8 mouse cellular contexts compared by ENCODE assay signal in the genomic region with DNA sequence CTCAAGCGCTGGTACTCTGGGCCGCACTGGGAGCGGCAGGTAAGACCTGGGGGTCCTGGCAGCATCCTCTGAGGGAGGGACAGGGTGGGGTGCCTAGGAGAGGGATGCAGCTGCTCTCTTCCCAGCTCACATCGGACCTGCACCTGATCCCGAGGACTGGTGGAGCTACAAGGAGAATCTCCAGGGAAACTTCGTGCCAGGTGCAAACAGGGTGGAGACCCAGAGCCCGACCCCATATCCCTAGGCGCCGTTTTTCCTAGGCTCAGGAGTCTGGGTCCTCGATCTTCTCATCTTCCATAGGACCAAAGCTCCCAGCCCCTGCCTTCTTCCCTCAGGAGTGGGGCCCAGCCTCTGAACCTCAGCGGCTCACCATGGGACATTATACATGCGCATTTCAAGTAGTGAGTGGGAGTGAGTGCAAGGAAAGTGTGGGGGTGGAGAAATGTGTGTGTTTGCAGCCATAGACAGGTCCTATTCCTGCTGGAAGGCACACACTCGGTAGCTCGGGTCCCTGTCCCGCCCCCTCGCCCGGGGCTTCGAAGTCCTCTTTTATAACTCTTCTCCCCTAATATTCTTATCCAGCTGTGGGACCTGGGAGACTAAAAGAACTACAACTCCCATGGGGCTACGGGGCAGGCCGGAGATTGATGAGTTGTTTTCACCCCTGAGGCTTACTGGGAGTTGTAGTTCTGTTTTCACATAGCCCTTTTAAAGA. TPM values are rescaled to one million over a fixed set of nuclear protein-coding genes. Genes with fewer than 3 reads are reported as not detected.
DNase-seq lines count a peak whose midpoint lies in the region; ATAC-seq and TF ChIP-seq lines count a peak whose summit lies in the region.

No protein-coding gene starts in this region.

- DNase-seq in B cell, adult 2 months: peak; percentile 78 to 79
- peak; percentile 83 for DNase-seq in heart, postnatal 0 days (ENCODE audit: low spot score)
- peak; percentile 89 to 92 for DNase-seq in kidney, postnatal 36 days
- DNase-seq in thymus, postnatal 25 days: peak; percentile 74

- ATAC-seq in forebrain, embryonic 13.5 days: peak; percentile 32
- no peak for ATAC-seq in heart, postnatal 0 days (ENCODE audit: insufficient read depth, low read depth)
- no peak for ATAC-seq in liver, embryonic 16.5 days (ENCODE audit: low read depth)
- ATAC-seq in neural tube, embryonic 13.5 days (ENCODE audit: low read depth): peak; percentile 7; the same call in 1 of the 2 replicates

- peak overlapping the region; percentile 83 for H3K4me2 ChIP-seq in forebrain, embryonic 13.5 days
- peak overlapping the region; percentile 63 for H3K4me2 ChIP-seq in heart, postnatal 0 days (ENCODE audit: low read depth, low read length)
- H3K4me2 ChIP-seq in liver, embryonic 16.5 days (ENCODE audit: low read depth, low read length): 0 out of 2 replicates have a peak overlapping the region, but pooled peaks have one; percentile 1
- peak overlapping the region; percentile 88 for H3K4me2 ChIP-seq in neural tube, embryonic 13.5 days

- H3K9me3 ChIP-seq in forebrain, embryonic 13.5 days (replicated peaks): no peaks in the 10 kb centered on the region
- H3K9me3 ChIP-seq in heart, postnatal 0 days (replicated peaks; ENCODE audit: control insufficient read depth, low read length): no peaks in the 10 kb centered on the region
- H3K9me3 ChIP-seq in liver, embryonic 16.5 days (replicated peaks; ENCODE audit: control insufficient read depth, low read length): no peaks in the 10 kb centered on the region
- H3K9me3 ChIP-seq in neural tube, embryonic 13.5 days: no peaks in the 10 kb centered on the region

- no peak for TF ChIP-seq POLR2A in bone marrow macrophage, adult 2 months (IDR thresholded peaks at IDR 0.05; ENCODE audit: borderline replicate concordance, low read depth, low read length)

- no peaks in the 10 kb centered on the region for H3K36me3 ChIP-seq in forebrain, embryonic 13.5 days (ENCODE audit: poor library complexity, severe bottlenecking)
- no peaks in the 10 kb centered on the region for H3K36me3 ChIP-seq in heart, postnatal 0 days (replicated peaks; ENCODE audit: control insufficient read depth, insufficient read depth, low read length)
- no peaks in the 10 kb centered on the region for H3K36me3 ChIP-seq in liver, embryonic 16.5 days (ENCODE audit: control insufficient read depth, insufficient read depth)
- no peaks in the 10 kb centered on the region for H3K36me3 ChIP-seq in neural tube, embryonic 13.5 days

- H3K27me3 ChIP-seq in forebrain, embryonic 13.5 days: peaks cover 27% of the 10 kb centered on the region
- H3K27me3 ChIP-seq in heart, postnatal 0 days (ENCODE audit: control insufficient read depth, insufficient read depth, low read length): peaks cover 24% of the 10 kb centered on the region
- H3K27me3 ChIP-seq in liver, embryonic 16.5 days (ENCODE audit: control insufficient read depth, insufficient read depth, low read depth, low read length): peaks cover 37% of the 10 kb centered on the region
- peaks cover 27% of the 10 kb centered on the region for H3K27me3 ChIP-seq in neural tube, embryonic 13.5 days

- peak overlapping the region; percentile 71 for H3K9ac ChIP-seq in forebrain, embryonic 13.5 days
- peak overlapping the region; percentile 43; the same call in 1 of the 2 replicates for H3K9ac ChIP-seq in heart, postnatal 0 days (replicated peaks; ENCODE audit: low read depth, low read length)
- H3K9ac ChIP-seq in liver, embryonic 16.5 days (ENCODE audit: low read depth, low read length): no peak overlapping the region
- H3K9ac ChIP-seq in neural tube, embryonic 13.5 days: peak overlapping the region; percentile 81

- WGBS in forebrain, embryonic 13.5 days: under 1% methylated on average over 19 of the region's 20 CpGs
- under 1% methylated on average over 20 of the region's 20 CpGs for WGBS in heart, postnatal 0 days
- WGBS in liver, embryonic 16.5 days (ENCODE audit: insufficient replicate concordance): 4% methylated on average over 20 of the region's 20 CpGs
- WGBS in neural tube, embryonic 13.5 days: 1% methylated on average over 20 of the region's 20 CpGs

- H3K4me1 ChIP-seq in bone marrow macrophage, adult 2 months (ENCODE audit: control insufficient read depth, insufficient read depth, low read length): peaks cover 4% of the 10 kb centered on the region
- peaks cover 44% of the 10 kb centered on the region for H3K4me1 ChIP-seq in forebrain, embryonic 13.5 days
- H3K4me1 ChIP-seq in heart, postnatal 0 days (ENCODE audit: control insufficient read depth, insufficient read depth): peaks cover 19% of the 10 kb centered on the region
- H3K4me1 ChIP-seq in liver, embryonic 16.5 days (ENCODE audit: control insufficient read depth, low read depth, low read length): peaks cover 18% of the 10 kb centered on the region
- H3K4me1 ChIP-seq in neural tube, embryonic 13.5 days (replicated peaks): peaks cover 61% of the 10 kb centered on the region

- H3K27ac ChIP-seq in bone marrow macrophage, adult 2 months (ENCODE audit: insufficient read depth, low read depth, low read length): no peak overlapping the region
- peak overlapping the region; percentile 51 for H3K27ac ChIP-seq in forebrain, embryonic 13.5 days
- no peak overlapping the region for H3K27ac ChIP-seq in heart, postnatal 0 days (ENCODE audit: low read depth)
- no peak overlapping the region for H3K27ac ChIP-seq in liver, embryonic 16.5 days (ENCODE audit: low read length)
- peak overlapping the region; percentile 80 for H3K27ac ChIP-seq in neural tube, embryonic 13.5 days (replicated peaks)

- no peak for TF ChIP-seq EP300 in heart, postnatal 0 days (IDR thresholded peaks at IDR 0.05; ENCODE audit: low read depth)

- peak overlapping the region; percentile 35 for H3K4me3 ChIP-seq in bone marrow macrophage, adult 2 months (ENCODE audit: insufficient read depth, low read length)
- peak overlapping the region; percentile 47 for H3K4me3 ChIP-seq in forebrain, embryonic 13.5 days
- H3K4me3 ChIP-seq in heart, postnatal 0 days (ENCODE audit: low read depth, low read length): peak overlapping the region; percentile 44
- H3K4me3 ChIP-seq in liver, embryonic 16.5 days (ENCODE audit: low read depth, low read length): no peak overlapping the region
- peak overlapping the region; percentile 52 for H3K4me3 ChIP-seq in neural tube, embryonic 13.5 days

- TF ChIP-seq CTCF in bone marrow macrophage, adult 2 months (IDR thresholded peaks at IDR 0.05; ENCODE audit: low read depth, low read length): no peak
- no peak for TF ChIP-seq CTCF in heart, postnatal 0 days (IDR thresholded peaks at IDR 0.05; ENCODE audit: low read depth)

RNA-seq across cellular contexts. Expression of gene Car11, which starts 0.8 kb away (rescaled TPM):
- 1.3 and 1.9 TPM in 2 replicates for polyA plus RNA-seq in bone marrow macrophage, adult 2 months (2012; ENCODE audit: insufficient read depth, insufficient read length, missing spikeins)
- 14.9 and 19.8 TPM in 2 replicates for polyA plus RNA-seq in forebrain, embryonic 13.5 days (2015; fragmentation: Nextera tagmentation; extraction: Ambion mirVana)
- 1.6 and 3.0 TPM in 2 replicates for total RNA-seq in heart, postnatal 0 days (2014; rRNA removed; ENCODE audit: low replicate concordance)
- polyA plus RNA-seq in heart, postnatal 0 days (2015; fragmentation: Nextera tagmentation; extraction: Ambion mirVana): 2.5 and 2.8 TPM in 2 replicates
- polyA plus RNA-seq in liver, embryonic 16.5 days (2015; fragmentation: Nextera tagmentation; extraction: Ambion mirVana): 0.23 and 0.37 TPM in 2 replicates
- polyA plus RNA-seq in neural tube, embryonic 13.5 days (2015; fragmentation: Nextera tagmentation; extraction: Ambion mirVana): 44.5 and 46.0 TPM in 2 replicates

RNA-seq across cellular contexts. Expression of gene Dbp, which starts 4.4 kb away (rescaled TPM):
- 85.2 and 85.6 TPM in 2 replicates for polyA plus RNA-seq in bone marrow macrophage, adult 2 months (2012; ENCODE audit: insufficient read depth, insufficient read length, missing spikeins)
- polyA plus RNA-seq in forebrain, embryonic 13.5 days (2015; fragmentation: Nextera tagmentation; extraction: Ambion mirVana): 2.5 and 3.0 TPM in 2 replicates
- 29.3 and 37.4 TPM in 2 replicates for total RNA-seq in heart, postnatal 0 days (2014; rRNA removed; ENCODE audit: low replicate concordance)
- 21.9 and 24.9 TPM in 2 replicates for polyA plus RNA-seq in heart, postnatal 0 days (2015; fragmentation: Nextera tagmentation; extraction: Ambion mirVana)
- 0.27 and 0.32 TPM in 2 replicates for polyA plus RNA-seq in liver, embryonic 16.5 days (2015; fragmentation: Nextera tagmentation; extraction: Ambion mirVana)
- 3.1 and 4.1 TPM in 2 replicates for polyA plus RNA-seq in neural tube, embryonic 13.5 days (2015; fragmentation: Nextera tagmentation; extraction: Ambion mirVana)

RNA-seq across cellular contexts. Expression of gene Sec1, which starts 6.3 kb away (rescaled TPM):
- polyA plus RNA-seq in bone marrow macrophage, adult 2 months (2012; ENCODE audit: insufficient read depth, insufficient read length, missing spikeins): not detected in 2 replicates
- polyA plus RNA-seq in forebrain, embryonic 13.5 days (2015; fragmentation: Nextera tagmentation; extraction: Ambion mirVana): 0.16 and 0.17 TPM in 2 replicates
- total RNA-seq in heart, postnatal 0 days (2014; rRNA removed; ENCODE audit: low replicate concordance): 0.62 and 1.3 TPM in 2 replicates
- 0.16 and 0.33 TPM in 2 replicates for polyA plus RNA-seq in heart, postnatal 0 days (2015; fragmentation: Nextera tagmentation; extraction: Ambion mirVana)
- polyA plus RNA-seq in liver, embryonic 16.5 days (2015; fragmentation: Nextera tagmentation; extraction: Ambion mirVana): 0.05 TPM in 1 of 2 replicates, not detected in the other
- 0.52 and 0.93 TPM in 2 replicates for polyA plus RNA-seq in neural tube, embryonic 13.5 days (2015; fragmentation: Nextera tagmentation; extraction: Ambion mirVana)

RNA-seq across cellular contexts. Expression of gene Rpl18, which starts 14.8 kb away (rescaled TPM):
- polyA plus RNA-seq in bone marrow macrophage, adult 2 months (2012; ENCODE audit: insufficient read depth, insufficient read length, missing spikeins): 802 and 833 TPM in 2 replicates
- 808 and 823 TPM in 2 replicates for polyA plus RNA-seq in forebrain, embryonic 13.5 days (2015; fragmentation: Nextera tagmentation; extraction: Ambion mirVana)
- 1,259 and 1,310 TPM in 2 replicates for total RNA-seq in heart, postnatal 0 days (2014; rRNA removed; ENCODE audit: low replicate concordance)
- polyA plus RNA-seq in heart, postnatal 0 days (2015; fragmentation: Nextera tagmentation; extraction: Ambion mirVana): 479 and 486 TPM in 2 replicates
- polyA plus RNA-seq in liver, embryonic 16.5 days (2015; fragmentation: Nextera tagmentation; extraction: Ambion mirVana): 460 and 502 TPM in 2 replicates
- polyA plus RNA-seq in neural tube, embryonic 13.5 days (2015; fragmentation: Nextera tagmentation; extraction: Ambion mirVana): 570 and 614 TPM in 2 replicates

RNA-seq across cellular contexts. Expression of gene Ntn5, which starts 16.6 kb away (rescaled TPM):
- not detected in 2 replicates for polyA plus RNA-seq in bone marrow macrophage, adult 2 months (2012; ENCODE audit: insufficient read depth, insufficient read length, missing spikeins)
- polyA plus RNA-seq in forebrain, embryonic 13.5 days (2015; fragmentation: Nextera tagmentation; extraction: Ambion mirVana): 0.15 TPM in 1 of 2 replicates, not detected in the other
- total RNA-seq in heart, postnatal 0 days (2014; rRNA removed; ENCODE audit: low replicate concordance): not detected in 2 replicates
- polyA plus RNA-seq in heart, postnatal 0 days (2015; fragmentation: Nextera tagmentation; extraction: Ambion mirVana): 0.11 TPM in 1 of 2 replicates, not detected in the other
- not detected in 2 replicates for polyA plus RNA-seq in liver, embryonic 16.5 days (2015; fragmentation: Nextera tagmentation; extraction: Ambion mirVana)
- polyA plus RNA-seq in neural tube, embryonic 13.5 days (2015; fragmentation: Nextera tagmentation; extraction: Ambion mirVana): 1.9 and 2.6 TPM in 2 replicates

Comparison
In these comparisons a context has a peak if more than half of its experiments do, and no peak if none do; other contexts are left out.
1. H3K27ac ChIP-seq: peak in forebrain, embryonic 13.5 days (single experiment) and neural tube, embryonic 13.5 days (single experiment); none in bone marrow macrophage, adult 2 months (single experiment), heart, postnatal 0 days (single experiment) and liver, embryonic 16.5 days (single experiment).
2. ATAC-seq: peak in forebrain, embryonic 13.5 days (single experiment) and neural tube, embryonic 13.5 days (single experiment); none in heart, postnatal 0 days (single experiment) and liver, embryonic 16.5 days (single experiment).
3. H3K4me2 ChIP-seq: peak in every context shown above with its lines; median percentile 88 in neural tube, embryonic 13.5 days; 83 in forebrain, embryonic 13.5 days; 63 in heart, postnatal 0 days; 1 in liver, embryonic 16.5 days.
4. Peak in every context shown above with its lines, with median percentiles within 50 percentile points of each other: DNase-seq.